Mouse (Mus musculus) frontal cortex, postnatal 14 days (tissue): Measurements from ENCODE around the gene Scyl2.

Experiments
- DNase-seq, 2 experiments: peaks; one replicate each; pipeline ENCODE4 v3.0.0; 2022; ENCODE audit warnings: low spot score in 2 of 2

The Scyl2 gene

GRCm38 (mm10) chr10:89595514-89595913 lies 90.6 kb downstream of the Scyl2 start:
- DNase-seq, result no peak

GRCm38 (mm10) chr10:89594309-89594708 lies 91.8 kb downstream of the Scyl2 start:
- no peak for DNase-seq

GRCm38 (mm10) chr10:89592797-89593196 lies 93.3 kb downstream of the Scyl2 start:
- no peak for DNase-seq

GRCm38 (mm10) chr10:89589877-89590276 lies 96.2 kb downstream of the Scyl2 start:
- DNase-seq, result no peak
